Mouse (Mus musculus) layer of hippocampus, adult 9-11 months (tissue): ENCODE results near the gene Ppp1r14a.
A peak's percentile ranks its signal among the peaks of the same experiment; 100 is the strongest.

Source experiments
- DNase-seq: peaks from one replicate; pipeline ENCODE4 v3.0.0; 2022

Ppp1r14a gene

DNA sequence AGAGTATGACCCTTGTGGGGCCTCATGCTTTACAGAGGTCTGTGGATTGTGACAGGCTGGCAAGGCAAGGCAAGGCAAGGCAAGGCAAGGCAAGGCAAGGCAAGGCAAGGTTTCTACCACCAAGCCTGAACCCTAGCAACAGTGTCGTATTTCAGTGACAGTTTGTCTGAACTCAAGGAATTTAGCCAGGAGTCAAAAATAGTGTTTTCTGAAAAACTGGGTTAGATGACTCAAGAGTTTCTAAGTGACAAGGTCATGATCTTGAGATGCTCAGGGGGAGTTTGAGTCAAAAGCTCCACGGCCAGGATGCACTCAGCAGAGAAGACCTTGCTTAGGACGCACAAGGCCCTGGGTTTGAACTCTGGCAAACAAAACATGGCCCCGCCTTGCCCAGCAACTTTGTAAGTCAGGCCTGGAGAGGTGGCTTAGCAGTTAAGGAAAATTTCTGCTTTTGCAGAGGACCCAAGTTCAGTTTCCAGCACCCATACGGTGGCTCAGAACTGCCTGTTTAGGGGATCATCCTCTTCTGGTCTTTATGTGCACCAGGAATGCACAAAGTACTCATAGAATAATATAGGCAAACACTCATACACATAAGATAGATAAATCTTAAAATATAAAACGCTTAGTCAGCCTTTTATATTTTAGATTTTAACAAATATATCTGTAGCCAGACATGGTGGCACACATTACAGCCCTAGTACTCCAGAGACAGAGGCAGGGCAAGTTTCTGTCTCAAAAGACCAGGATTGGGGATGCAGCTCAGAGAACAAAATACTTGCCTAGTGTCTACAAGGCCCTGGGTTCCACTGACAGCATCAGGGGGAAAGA is 46.9 kb downstream of the Ppp1r14a start:
- DNase-seq = no peak

GRCm38 (mm10) chr7:29336795-29337319 is 47.7 kb downstream of the Ppp1r14a start:
- DNase-seq = no peak

GRCm38 (mm10) chr7:29337766-29338165 is 48.7 kb downstream of the Ppp1r14a start:
- DNase-seq = no peak

GRCm38 (mm10) chr7:29338351-29338919 is 49.3 kb downstream of the Ppp1r14a start:
- no peak for DNase-seq

GRCm38 (mm10) chr7:29338984-29339679 is 50.0 kb downstream of the Ppp1r14a start:
- DNase-seq = no peak

- DNase-seq = no peak
These were observed 51.1 kb downstream of the Ppp1r14a start for GRCm38 (mm10) chr7:29340247-29340646.

- no peak for DNase-seq
These were observed 51.7 kb downstream of the Ppp1r14a start for GRCm38 (mm10) chr7:29340838-29341237.

GRCm38 (mm10) chr7:29341722-29342121 is 52.6 kb downstream of the Ppp1r14a start:
- DNase-seq = no peak

- DNase-seq = peak; percentile 66
These were observed 53.5 kb downstream of the Ppp1r14a start for GRCm38 (mm10) chr7:29342489-29343092.
